In the genomic region with DNA sequence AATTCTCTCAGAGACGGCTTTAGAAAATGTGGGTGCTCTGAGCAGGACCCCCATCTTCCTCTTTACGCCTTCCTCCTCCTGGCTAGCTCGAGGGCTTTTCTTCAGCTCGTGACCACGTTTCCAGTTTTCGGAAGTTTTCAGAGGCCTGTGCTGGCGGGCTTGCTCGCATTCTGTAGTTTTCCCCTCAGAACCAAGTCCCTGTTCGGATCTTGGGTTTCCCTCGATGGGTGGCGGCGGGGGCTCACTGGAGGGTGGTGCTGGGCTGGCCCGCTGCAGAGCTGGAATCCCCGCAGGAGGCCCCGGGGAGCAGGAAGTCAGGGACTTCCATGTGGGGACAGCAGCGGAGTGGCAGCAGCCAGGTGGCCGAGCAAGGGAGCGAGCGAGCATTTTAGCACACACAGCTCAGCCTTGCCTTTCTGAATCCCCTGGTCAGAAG, we compare ENCODE assay signal across 8 mouse cellular contexts.
DNase-seq lines count a peak whose midpoint lies in the region; ATAC-seq and TF ChIP-seq lines count a peak whose summit lies in the region.

No protein-coding gene starts in this region.

- TF ChIP-seq POLR2A in cortical plate, adult 2 months (IDR thresholded peaks at IDR 0.05; ENCODE audit: extremely low read depth, insufficient read depth, low read length) = no peak

- H3K4me1 ChIP-seq in cortical plate, adult 2 months (ENCODE audit: control insufficient read depth, insufficient read depth, low read length) = peaks cover 3% of the 10 kb centered on the region; the same call in 1 of the 2 replicates
- H3K4me1 ChIP-seq in liver, embryonic 12.5 days = peaks cover 89% of the 10 kb centered on the region

- H3K9me3 ChIP-seq in liver, embryonic 12.5 days (replicated peaks) = no peaks in the 10 kb centered on the region

- no peak for TF ChIP-seq CTCF in cortical plate, adult 2 months (IDR thresholded peaks at IDR 0.05; ENCODE audit: extremely low read depth, insufficient read depth, low read length)

- peak overlapping the region; percentile 87 for H3K4me2 ChIP-seq in liver, embryonic 12.5 days

- H3K36me3 ChIP-seq in liver, embryonic 12.5 days = no peaks in the 10 kb centered on the region

- 1% methylated on average over 19 of the region's 19 CpGs for WGBS in liver, embryonic 12.5 days (ENCODE audit: insufficient replicate concordance)

- H3K4me3 ChIP-seq in cortical plate, adult 2 months (ENCODE audit: insufficient read depth, low read length) = peak overlapping the region; percentile 50
- peak overlapping the region; percentile 65 for H3K4me3 ChIP-seq in liver, embryonic 12.5 days

- ATAC-seq in liver, embryonic 12.5 days = peak; percentile 33
- 0 out of 2 replicates have a peak, but pooled peaks have one; percentile 4 for ATAC-seq in neutrophil, adult 5-6 weeks (ENCODE audit: extremely low read depth, insufficient number of reproducible peaks, low FRiP score, poor library complexity, severe bottlenecking)
- ATAC-seq in megakaryocyte-erythroid progenitor cell, adult 5-6 weeks (replicated peaks; ENCODE audit: low FRiP score, low TSS enrichment, poor library complexity, severe bottlenecking) = no peak

- H3K27me3 ChIP-seq in liver, embryonic 12.5 days (replicated peaks) = no peaks in the 10 kb centered on the region

- peak; percentile 34 for DNase-seq in left cerebral cortex, postnatal 4 days
- DNase-seq in left cerebral cortex, postnatal 14 days (ENCODE audit: low spot score in 2 of 2) = no peak
- DNase-seq in heart, postnatal 4 days = peak; percentile 54
- DNase-seq in B cell, adult 2 months = no peak

- intact Hi-C loops in left cerebral cortex, postnatal 4 days (cut with DNase I) = no loop called here
- intact Hi-C loops in left cerebral cortex, postnatal 14 days (cut with DNase I) = no loop called here

- no peak overlapping the region for H3K27ac ChIP-seq in cortical plate, adult 2 months (ENCODE audit: insufficient read depth, low read length)
- H3K27ac ChIP-seq in liver, embryonic 12.5 days = peak overlapping the region; percentile 96

- H3K9ac ChIP-seq in liver, embryonic 12.5 days = peak overlapping the region; percentile 84

Comparison
In these comparisons a context has a peak if more than half of its experiments do, and no peak if none do; other contexts are left out.
1. DNase-seq: peak in left cerebral cortex, postnatal 4 days (single experiment) and heart, postnatal 4 days (single experiment); none in left cerebral cortex, postnatal 14 days (0 of 2) and B cell, adult 2 months (0 of 2).